Mouse (Mus musculus) CD4-positive, CD25-positive, alpha-beta regulatory T cell, adult 4 months (primary cell): ENCODE measurements at regions not wholly inside any gene's neighbourhood (a gene's known extent, or its start where the extent isn't known, plus 50 kb on each side); places are given as distances from the start of the nearest gene placed in this dataset.

Source experiments
- ATAC-seq: one replicate; pipeline ENCODE4 v1.8.0; 2017

- ATAC-seq: no peak
Observed at GRCm38 (mm10) chr14:54185265-54185830, 68.6 kb downstream of the Dad1 start.

- ATAC-seq: no peak
Observed at GRCm38 (mm10) chr14:54183873-54184272, 70.0 kb downstream of the Dad1 start.

- no peak for ATAC-seq
Observed at GRCm38 (mm10) chr14:54182838-54183237, 71.1 kb downstream of the Dad1 start.

GRCm38 (mm10) chr14:54181306-54181705, 72.6 kb downstream of the Dad1 start:
- peak; percentile 22 for ATAC-seq

GRCm38 (mm10) chr14:54180754-54181153, 73.2 kb downstream of the Dad1 start:
- ATAC-seq: no peak

- ATAC-seq: no peak
Observed at GRCm38 (mm10) chr14:54180271-54180670, 73.6 kb downstream of the Dad1 start.

- ATAC-seq: no peak
Observed at GRCm38 (mm10) chr14:54178856-54179255, 75.0 kb downstream of the Dad1 start.

- no peak for ATAC-seq
Observed at GRCm38 (mm10) chr14:54176469-54176868, 77.4 kb downstream of the Dad1 start.

GRCm38 (mm10) chr14:54175476-54175875, 78.4 kb downstream of the Dad1 start:
- ATAC-seq: peak; percentile 43

GRCm38 (mm10) chr14:54173316-54173715, 80.6 kb downstream of the Dad1 start:
- ATAC-seq: no peak

- no peak for ATAC-seq
Observed at GRCm38 (mm10) chr14:54169254-54169653, 84.7 kb downstream of the Dad1 start.

GRCm38 (mm10) chr14:54168414-54168931, 85.4 kb downstream of the Dad1 start:
- ATAC-seq: no peak

- ATAC-seq: no peak
Observed at GRCm38 (mm10) chr14:54166057-54166456, 87.8 kb downstream of the Dad1 start.

GRCm38 (mm10) chr14:54164874-54165273, 89.0 kb downstream of the Dad1 start:
- no peak for ATAC-seq

- ATAC-seq: no peak
Observed at GRCm38 (mm10) chr14:54161916-54162315, 92.0 kb downstream of the Dad1 start.

GRCm38 (mm10) chr14:54161206-54161605, 92.7 kb downstream of the Dad1 start:
- ATAC-seq: no peak

- ATAC-seq: no peak
Observed at GRCm38 (mm10) chr14:54159816-54160215, 94.1 kb downstream of the Dad1 start.

GRCm38 (mm10) chr14:54158214-54158965, 95.5 kb downstream of the Dad1 start:
- ATAC-seq: no peak

GRCm38 (mm10) chr14:54156536-54156935, 97.4 kb downstream of the Dad1 start:
- ATAC-seq: no peak

- ATAC-seq: no peak
Observed at GRCm38 (mm10) chr14:54152485-54153235, 101.2 kb downstream of the Dad1 start.

- ATAC-seq: no peak
Observed at GRCm38 (mm10) chr14:54151921-54152320, 102.0 kb downstream of the Dad1 start.

- no peak for ATAC-seq
Observed at GRCm38 (mm10) chr14:54151272-54151671, 102.6 kb downstream of the Dad1 start.

GRCm38 (mm10) chr14:54150221-54150620, 103.7 kb downstream of the Dad1 start:
- no peak for ATAC-seq

- ATAC-seq: no peak
Observed at GRCm38 (mm10) chr14:54148626-54149025, 105.3 kb downstream of the Dad1 start.
